Mouse (Mus musculus): Measurements from ENCODE around the gene Lmod3.
A peak's percentile ranks its signal among the peaks of the same experiment; 100 is the strongest.
"Not testable (repeated sequence)": the region's sequence is repeated elsewhere in the genome, so short reads cannot be mapped to it uniquely, and the experiment has no call there.

Gene Lmod3

DNA sequence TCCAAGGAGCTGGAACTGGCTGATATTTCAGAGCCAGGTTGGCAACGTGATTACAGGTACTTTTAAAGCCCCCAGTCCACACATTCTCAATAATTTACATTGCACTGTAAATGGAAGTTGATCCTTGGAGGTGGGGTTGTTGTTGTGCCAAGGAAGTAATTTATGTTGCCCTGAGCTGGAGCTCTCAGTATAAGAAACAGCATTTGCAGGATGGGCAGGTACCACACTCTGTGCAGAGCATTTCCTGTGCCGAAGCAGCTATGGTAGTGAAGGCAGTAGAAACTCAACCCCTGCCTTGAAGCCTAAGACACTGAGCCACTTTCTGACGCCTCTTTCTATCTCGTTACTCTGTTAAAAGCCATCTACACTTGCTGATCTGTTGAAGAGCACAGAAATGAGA is 23.2 kb upstream of the Lmod3 start:
- no peak for DNase-seq

DNA sequence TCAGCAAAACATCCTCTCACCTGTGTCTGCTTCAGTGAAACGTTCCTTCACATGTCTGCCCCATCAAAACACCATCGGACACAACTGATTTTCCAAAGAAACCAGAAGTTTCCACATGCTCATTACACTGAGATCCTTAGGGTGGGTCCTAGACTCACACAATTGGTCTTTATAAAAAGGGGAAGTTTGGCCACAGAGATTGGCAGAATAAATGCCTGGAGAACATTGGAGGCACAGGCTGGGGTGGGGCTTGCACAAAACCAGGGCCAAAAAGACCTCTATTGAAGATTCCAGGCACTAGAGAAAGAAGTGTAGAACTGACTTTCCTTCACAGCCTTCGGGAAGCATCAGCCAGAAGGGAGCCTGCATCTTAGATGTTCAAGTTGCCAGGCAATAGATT is 21.2 kb upstream of the Lmod3 start:
- DNase-seq = no peak

DNA sequence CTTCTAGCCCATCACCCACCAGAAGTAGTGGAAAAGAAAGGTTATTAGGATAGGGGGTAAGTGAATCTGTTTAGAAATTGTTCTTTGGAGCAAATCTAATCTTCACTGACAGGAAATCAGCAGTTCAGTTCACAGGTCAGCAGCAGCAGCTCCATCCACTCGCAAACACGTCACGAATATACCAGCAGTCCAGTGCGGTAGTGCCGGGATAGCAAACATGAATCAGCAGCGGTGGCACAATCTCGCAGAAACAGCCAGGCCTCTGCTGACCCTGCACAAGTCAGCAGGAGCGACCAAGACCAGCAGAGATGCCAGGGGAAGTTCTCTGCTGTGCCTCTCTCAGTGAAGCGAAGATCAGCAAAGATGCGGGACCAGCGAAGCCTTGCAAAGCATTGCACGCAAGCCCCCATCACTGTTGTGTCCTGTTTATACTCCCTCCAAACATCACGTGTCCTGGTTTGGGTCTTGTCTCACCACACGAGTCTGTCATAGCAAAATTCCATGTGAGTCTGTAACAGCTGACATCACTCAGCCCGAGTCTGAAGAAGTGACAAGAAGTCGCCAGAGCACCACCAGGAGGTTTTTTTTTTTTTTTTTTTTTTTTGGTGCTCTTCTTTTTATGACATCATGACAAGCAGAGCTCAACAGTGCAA is 20.6 kb upstream of the Lmod3 start:
- DNase-seq = no peak

DNA sequence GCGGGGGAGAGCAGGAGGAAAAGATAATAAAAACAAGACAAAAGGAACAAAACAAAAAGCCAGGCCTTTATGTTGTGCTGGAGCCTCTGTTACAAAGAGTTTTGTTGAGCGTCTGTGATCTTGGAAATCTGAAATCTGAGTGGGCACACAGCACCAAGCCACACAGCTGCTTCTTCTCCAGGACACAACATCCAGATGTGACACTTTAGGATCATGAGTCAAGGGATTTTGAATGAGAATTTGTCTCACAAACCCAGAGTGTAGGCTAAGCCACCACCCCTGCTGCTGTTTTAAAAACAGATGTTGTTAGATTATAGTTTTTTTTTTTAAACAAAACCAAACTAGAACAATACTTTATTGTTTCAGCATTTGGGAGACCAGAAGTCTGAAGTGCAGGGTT is 19.8 kb upstream of the Lmod3 start:
- DNase-seq = no peak

DNA sequence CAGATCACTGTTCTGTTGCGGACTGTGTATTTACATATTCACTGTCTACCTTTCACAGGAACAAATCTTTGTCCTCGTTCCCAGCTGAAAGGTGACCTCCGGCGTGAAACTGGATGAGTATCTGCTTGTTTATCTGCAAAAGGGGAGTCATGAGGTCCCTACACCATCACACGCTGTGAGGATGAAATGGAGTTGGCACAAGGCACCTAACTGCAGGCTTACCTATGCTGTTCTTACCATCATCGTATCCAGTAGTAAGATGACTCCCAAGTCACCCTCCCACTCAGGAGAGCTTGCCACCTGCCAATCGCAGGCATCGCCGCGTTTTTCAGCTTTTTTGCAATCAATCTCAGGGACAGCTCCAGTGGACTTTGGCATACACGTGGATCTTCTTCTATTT is 17.0 kb upstream of the Lmod3 start:
- no peak for DNase-seq

DNA sequence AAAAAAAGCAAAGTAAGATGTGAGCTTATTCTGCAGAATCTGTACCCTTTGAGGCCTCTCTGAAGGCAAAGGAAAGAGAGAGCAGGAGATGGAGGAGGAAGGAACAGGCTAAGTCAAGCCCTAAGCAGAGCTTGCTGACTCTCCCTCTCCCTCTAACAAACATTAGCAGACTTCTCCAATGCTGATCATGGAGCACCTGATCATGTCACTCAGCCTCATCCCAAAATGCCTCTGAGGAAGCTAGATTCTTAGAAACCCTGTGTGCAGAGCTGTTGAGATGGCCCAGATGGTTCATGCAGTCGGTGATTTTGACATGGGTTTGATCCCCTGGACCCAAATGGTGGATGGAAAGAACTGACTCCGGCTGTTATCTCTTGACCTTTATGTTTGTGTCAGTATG is 14.6 kb upstream of the Lmod3 start:
- DNase-seq = no peak

DNA sequence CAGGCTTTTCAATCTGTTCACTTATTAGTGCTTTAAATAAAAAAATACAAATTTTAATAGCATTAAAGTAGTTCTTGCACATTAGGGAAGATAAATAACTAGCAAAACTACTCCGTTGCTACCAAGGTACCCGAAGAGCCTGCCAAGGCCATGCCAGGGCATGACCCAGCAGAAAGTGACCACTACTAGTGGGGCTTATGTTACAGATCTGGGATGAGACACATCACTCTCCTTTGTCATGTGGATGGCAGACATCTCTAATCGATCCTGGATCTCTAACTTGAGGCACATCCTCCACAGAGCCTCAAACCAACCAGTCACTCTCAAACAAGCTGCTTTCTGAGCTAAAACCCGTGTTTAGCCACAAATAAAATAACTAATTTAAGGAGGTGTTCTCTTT is 14.1 kb upstream of the Lmod3 start:
- DNase-seq = no peak

DNA sequence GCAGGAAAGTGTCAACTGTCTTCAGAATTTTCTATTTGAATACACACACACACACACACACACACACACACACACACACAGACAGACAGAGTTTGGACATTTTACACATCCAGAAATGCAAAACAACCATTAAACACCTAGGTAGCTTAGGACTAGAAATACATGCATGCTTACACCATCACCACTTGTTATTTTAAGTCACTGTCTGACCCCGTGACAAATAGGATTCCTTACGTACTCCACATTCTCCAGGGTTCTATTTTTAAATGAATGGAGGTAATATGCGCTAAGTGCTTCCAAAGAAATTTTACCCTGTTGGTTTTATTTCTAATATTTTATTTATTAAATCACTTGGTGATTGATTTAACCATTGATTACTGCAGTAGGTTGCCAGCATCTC is 13.1 kb upstream of the Lmod3 start:
- no peak for DNase-seq

DNA sequence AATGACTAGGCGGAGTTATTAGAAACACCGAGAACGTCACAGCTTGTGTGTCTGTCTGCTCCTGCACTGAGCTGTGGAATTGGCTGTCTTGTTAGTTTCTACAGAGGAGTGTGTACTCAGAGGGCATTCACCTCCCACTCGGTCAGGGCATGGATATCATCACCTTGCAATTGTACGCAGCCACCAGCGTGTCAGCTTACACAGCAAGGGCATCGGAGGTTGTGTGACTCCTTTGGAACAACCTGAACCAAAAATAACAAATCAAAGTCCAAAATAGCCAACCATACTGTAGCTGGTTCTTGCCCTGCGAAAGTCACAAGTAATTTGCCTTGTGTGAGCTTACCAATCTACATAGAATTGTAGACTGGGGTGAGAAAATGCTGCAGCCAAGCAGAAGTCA is 12.7 kb upstream of the Lmod3 start:
- no peak for DNase-seq

DNA sequence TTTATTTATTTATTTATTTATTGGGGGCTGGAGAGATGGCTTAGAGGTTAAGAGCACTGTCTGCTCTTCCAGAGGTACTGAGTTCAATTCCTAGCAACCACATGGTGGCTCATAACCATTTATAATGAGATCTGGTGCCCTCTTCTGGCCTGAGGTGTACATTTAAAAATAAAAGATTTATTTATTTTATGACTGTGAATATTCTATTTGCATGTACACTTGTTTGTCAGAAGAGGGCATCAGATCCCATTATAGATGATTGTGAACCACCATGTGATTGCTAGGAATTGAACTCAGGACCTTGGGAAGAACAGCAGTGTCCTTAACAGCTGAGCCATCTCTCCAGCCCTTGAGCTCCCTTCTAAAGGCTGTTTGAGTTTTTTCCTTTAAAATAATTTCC is 11.2 kb upstream of the Lmod3 start:
- not testable (repeated sequence) for DNase-seq

DNA sequence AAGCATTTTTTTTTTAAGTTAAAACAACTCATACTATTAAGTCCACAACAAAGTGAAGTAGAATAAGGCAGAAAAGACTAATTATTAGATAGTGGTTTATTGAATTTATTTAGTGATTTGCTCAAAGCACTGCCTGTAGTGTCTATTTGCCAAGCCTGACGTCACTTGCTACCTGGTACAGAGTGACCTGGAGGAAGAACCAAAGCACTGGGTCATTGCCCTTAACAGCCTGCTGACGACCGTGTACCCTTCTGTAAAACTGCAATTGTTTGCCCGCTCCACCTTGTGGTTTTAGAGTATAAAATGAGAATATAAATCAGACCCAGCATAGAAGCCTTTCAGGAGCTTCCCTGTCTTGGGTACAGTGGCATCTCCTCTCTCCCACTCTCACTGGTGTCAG is 9.7 kb upstream of the Lmod3 start:
- no peak for DNase-seq

DNA sequence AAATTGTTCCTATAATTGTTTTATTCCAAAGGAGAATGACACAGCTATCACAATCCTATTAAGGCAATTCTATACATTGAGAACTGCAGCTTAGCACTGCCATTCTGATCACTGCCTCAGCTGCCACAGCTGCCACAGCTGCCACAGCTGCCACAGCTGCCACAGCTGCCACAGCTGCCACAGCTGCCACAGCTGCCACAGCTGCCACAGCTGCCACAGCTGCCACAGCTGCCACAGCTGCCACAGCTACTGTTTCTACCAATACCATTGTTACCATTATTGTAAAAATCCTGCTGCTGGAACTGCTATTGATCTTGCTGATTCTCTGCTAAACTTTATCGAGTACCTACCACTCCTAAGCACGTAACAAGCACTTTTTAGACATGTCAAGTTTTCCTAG is 7.4 kb upstream of the Lmod3 start:
- not testable (repeated sequence) for DNase-seq

DNA sequence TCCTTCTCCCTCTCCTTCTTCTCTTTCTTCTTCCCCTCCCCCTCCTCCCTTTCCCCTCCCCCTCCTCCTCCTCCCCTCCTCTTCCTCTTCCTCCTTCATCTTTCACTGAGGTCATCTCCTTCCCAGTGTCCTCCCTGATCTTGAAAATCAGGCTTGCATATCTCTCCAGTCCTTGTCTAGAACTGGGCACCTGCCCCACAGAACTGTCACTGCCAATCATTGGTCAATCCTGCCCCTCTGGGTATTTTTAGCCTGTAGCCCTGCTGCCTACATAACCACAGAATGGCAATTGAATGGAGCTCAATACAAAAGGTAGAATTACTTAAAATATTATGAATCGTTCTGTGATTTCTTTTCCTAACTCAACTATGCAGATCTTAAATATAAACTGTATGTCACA is 5.9 kb upstream of the Lmod3 start:
- no peak for DNase-seq

DNA sequence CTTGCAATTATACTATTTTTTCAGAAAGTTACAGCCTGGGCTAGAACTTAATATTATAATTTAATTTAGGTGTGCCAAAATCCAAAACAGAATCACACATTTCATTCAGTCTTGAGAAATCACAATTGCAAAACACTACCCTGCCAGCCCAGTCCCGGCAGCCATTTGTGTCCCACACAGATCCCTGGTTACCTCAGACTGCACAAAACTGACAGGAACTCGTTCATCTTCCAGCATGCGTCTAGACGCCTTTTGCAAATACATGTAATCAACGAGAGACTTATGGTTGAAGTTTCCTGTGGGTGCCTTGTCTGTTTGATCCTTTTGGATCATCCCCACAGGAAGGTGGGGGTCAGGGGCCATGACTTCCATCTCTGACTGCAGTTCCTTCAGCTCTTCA is 473 bp downstream of the Lmod3 start:
- DNase-seq = no peak

DNA sequence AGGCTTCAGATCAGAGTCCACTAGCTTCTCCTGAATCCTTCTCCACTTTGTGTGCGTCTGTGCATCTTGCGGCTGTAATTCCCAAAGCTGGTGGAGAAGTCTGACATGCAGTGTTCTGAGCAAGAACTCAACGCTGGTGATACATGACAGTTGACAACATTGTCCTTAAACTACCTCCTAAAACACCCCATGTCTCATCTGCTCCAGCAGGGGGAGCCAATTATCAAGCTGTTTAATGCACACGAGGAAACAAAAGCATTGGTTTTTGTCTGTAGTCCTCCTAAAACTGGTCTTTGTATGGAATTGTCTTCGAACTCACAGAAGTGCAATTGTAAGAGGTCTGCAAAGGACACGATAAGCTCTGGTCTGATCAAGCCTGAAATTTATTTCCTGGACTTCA is 1.6 kb downstream of the Lmod3 start:
- no peak for DNase-seq

DNA sequence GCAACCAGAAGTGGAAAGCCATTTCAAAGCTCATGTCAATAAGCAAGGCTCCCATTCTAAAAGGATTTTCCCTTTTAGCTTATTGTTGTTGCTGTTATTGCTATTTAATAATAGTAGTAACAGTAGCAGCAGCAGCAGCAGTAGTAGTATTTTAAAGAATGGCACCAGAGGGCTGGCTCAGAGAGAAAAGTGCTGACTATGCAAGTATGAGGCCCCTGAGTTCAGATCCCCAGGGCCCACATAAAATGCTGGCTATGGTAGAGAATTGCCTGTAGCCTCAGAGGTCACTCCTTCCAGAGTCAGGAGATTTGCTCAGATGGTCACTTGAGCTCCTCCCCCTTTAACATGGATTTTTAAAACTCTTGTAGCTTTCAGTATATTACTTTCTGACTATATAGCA is 7.4 kb downstream of the Lmod3 start:
- no peak for DNase-seq

DNA sequence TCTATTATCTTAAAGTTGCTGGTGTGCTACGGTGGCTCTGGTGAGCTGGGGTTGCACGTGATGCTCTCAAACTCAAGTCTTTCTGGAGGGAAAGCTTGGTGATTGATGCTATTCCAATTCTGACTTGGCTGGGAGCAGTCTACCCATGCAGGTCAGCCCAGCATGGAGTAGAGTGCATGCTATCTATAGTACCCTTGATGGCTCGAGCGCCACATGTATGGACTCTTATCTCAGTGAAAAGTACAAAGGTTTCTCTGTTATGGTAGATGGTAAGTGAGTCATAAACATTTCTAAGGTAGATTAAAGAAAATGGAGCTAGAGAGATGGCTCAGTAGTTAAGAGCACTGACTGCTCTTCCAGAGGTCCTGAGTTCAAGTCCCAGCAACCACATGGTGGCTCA is 10.0 kb downstream of the Lmod3 start:
- no peak for DNase-seq

DNA sequence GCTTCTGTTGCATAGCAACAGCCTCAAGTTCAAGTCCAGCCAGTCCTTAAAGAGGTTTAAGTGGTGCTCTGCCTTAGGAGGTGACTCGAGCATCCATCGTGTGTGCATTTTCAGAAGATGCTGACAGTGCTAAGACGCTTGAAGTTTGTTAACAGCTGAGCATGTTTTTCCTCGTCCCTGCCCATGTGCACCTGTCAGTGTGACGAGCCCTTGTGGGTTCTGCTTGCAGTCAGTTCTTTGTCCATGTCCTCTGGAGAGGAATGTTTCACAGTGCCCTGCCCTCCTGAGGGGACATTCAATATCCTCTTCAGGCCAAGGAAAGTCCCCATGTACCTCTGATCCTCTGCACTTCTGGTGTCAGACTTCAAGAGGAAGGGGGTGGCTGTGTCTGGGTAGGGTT is 12.5 kb downstream of the Lmod3 start:
- no peak for DNase-seq

DNA sequence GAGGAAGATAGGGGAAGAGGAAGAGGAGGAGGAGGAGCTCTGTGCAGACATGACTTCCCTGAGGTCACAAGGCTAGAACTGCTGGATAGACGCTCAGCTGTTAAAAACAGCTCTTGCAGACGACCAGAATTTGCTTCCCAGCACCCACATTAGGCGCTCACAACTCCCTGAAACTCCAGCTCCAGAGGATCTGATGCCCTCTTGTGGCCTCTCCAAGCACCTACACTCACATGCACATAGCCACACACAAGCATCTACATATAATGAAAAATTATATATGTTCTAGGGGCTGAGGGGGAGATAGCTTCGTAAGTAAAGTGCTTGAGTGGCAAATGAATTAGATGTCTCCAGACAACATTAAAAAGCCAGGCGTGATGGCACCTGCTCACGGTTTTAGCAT is 13.2 kb downstream of the Lmod3 start:
- no peak for DNase-seq

DNA sequence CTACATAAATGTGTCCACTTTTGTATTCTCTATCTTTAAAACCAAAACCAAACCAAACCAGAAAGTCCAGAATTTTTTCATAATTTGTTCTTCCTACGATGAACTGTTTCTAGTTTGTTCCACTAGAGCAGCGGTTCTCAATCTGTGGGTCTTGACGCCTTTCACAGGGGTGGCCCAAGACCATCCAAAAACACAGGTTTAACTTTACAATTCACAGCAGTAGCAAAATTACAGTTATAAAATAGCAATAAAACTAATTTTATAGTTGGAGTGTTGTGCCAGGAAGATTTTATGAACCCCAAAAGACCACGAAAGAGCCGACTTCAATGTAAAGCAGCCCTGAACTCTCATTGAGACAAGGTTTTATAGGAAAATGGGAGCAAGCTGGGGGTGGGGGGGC is 16.5 kb downstream of the Lmod3 start:
- DNase-seq = no peak

DNA sequence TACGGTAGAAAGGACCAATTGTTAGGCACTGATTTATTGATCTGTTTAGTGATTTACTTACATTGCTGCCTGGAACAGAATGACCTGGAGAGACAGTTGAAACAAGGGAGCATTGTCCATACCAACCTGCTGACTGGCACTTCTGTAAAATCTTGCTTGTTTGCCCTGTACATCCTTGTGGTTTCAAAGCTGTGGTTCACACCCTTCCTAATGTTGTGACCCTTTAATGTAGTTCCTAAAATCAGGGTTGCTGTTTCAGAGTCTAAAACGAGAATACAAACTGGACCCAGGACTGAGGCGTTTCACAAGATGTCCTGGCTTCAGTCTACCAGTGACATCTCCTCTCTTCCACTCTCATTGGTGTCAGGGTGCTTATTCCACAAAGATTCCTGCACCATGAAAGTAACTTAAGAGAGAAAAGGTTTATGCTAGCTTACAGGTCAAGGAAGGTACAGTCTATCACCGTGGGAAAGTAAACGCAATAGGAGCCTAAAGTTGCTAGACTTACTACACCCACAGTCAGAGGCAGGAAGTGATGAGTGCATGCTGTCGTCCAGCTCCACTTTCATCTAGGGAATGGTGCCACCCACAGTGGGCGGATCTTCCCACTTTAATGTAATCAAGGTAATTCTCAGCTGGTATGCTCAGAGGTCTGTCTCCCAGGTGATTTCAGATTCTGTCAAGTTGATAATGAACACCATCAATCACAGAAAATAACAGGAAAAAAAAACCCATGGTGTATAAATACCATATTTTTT is 17.5 kb downstream of the Lmod3 start:
- DNase-seq = no peak

DNA sequence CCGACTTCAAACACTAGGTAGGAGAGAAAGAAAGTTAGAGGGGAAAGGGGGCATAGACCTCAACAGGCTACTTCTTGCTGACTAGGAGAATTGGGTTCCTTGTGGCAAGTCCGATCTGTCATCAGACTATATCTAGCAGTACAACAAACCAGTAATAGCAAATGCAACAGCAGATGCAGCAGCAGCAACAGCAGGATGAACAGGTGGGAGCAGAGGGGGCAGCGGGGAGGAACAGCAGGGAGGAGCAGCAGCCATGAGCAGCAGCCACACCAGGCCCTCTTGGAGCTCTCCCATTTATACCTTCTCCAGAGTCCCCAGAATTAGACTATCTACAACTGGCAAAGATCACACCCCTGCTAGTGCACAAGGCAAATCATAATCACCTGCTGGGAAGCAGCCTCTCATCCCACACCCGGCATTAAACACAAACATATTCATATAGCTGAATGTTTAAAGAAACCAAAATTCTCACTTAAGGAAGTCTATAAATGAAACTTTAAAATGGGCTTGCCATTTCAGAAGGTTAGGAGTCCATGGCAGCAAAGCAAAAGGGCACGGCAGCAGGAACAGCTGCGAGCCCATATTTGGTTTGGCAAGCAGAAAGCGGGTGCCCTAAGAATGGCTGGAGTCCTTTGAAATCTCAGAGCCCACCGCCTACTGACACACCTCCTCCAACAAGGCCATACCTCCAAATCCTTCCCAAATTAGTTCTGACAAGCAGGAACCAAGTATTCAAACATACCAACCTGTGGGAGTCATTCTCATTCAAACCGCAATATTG is 25.3 kb downstream of the Lmod3 start:
- DNase-seq = no peak

DNA sequence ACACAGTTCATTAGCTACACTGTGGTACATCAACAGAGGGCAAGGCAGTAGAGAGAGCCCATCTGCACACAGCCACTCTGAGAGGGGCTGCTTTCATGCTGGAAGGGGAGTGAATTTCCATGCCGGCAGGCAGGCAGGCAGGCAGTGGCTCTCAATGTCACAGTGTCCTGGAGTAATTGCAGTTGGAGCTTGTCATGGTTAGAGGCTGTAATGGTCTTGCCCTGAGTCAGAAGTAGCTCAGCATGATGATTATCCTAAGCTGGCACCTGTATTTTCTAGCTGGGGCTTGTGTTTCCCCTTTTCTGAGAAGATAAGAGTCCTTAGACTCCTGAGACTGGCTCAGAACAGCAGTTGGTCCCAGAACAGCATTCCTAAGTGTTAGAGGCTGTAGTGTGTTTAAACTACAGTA is 26.5 kb downstream of the Lmod3 start:
- no peak for DNase-seq

DNA sequence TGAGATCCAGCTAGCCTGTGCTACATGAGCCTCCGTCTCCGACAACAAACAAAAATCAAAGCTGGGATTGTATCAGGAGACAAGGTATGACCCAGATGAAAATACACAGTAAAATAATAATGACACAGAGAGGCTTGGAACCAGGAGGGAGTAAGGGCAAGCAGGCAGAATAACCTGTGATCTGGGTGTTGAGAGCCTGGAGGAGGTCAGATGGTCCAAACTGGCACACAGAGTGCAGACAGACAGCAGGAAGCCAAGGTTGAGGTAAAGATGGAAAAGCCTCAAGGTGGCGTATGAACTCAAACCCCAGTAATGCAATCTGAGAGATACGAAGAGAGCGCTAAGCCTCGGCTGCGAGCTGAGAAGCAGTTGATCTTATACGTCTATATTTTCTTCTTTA is 28.1 kb downstream of the Lmod3 start:
- DNase-seq = peak; percentile 38
